Mouse (Mus musculus): ENCODE measurements around the gene Ces1h. TPM values are rescaled to one million over a fixed set of nuclear protein-coding genes. Genes with fewer than 3 reads are reported as not detected.

Ces1h gene
- polyA plus RNA-seq, 1 experiment from 2014 or later, result not detected

DNA sequence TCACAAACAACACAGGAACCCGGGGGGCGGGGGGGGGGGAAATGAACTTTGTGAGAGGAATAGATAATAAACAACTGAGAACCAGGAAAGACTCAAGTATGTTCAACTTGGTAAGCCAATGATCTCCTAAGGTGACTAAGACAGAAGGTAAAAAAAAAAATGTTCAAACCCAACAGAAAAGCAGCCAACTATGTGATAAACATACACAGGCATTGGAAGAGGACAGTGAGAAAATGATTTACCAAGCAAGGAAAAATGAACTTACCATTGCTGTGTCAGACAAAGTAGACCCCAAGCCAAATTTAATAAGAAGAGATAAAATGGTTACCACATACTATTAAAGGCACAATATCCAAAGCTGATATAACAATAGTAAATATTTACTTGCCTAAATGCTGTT is 40.0 kb downstream of the Ces1h start:
- Histone ChIP-seq H3K9ac (ENCODE audit: low read depth, low read length) (no peak overlapping the region), H3K4me3 (ENCODE audit: low read depth, low read length) (no peak overlapping the region), H3K4me1 (ENCODE audit: control insufficient read depth, low read depth, low read length) (no peaks in the 10 kb centered on the region), H3K27ac (ENCODE audit: low read length) (no peak overlapping the region), H3K36me3 (ENCODE audit: control insufficient read depth, insufficient read depth) (no peaks in the 10 kb centered on the region), H3K4me2 (ENCODE audit: low read depth, low read length) (no peak overlapping the region), H3K27me3 (ENCODE audit: control insufficient read depth, insufficient read depth, low read depth, low read length) (no peaks in the 10 kb centered on the region), H3K9me3 (replicated peaks; ENCODE audit: control insufficient read depth, low read length) (no peaks in the 10 kb centered on the region)
- ATAC-seq (ENCODE audit: low read depth), result no peak
- 56% methylated on average over 2 of the region's 2 CpGs for WGBS (ENCODE audit: insufficient replicate concordance)

GRCm38 (mm10) chr8:93337207-93337606 is 42.3 kb downstream of the Ces1h start, which contains the start of gene Ces1g:
Gene Ces1g, minus strand, starts transcription at chr8:93337308.
- H3K9me3 ChIP-seq (replicated peaks; ENCODE audit: control insufficient read depth, low read length), result no peaks in the 10 kb centered on the region
- 24% methylated on average over 3 of the region's 3 CpGs for WGBS (ENCODE audit: insufficient replicate concordance)
- no peak within 1 kb of the TSS for H3K4me3 ChIP-seq (ENCODE audit: low read depth, low read length)
- H3K27me3 ChIP-seq (ENCODE audit: control insufficient read depth, insufficient read depth, low read depth, low read length), result no peaks in the 10 kb centered on the region
- H3K9ac ChIP-seq (ENCODE audit: low read depth, low read length), result no peak within 1 kb of the TSS
- H3K36me3 ChIP-seq (ENCODE audit: control insufficient read depth, insufficient read depth), result no peaks in the 10 kb centered on the region
- H3K4me2 ChIP-seq (ENCODE audit: low read depth, low read length), result no peak within 1 kb of the TSS
- no peak within 1 kb of the TSS for H3K27ac ChIP-seq (ENCODE audit: low read length)
- no peaks in the 10 kb centered on the region for H3K4me1 ChIP-seq (ENCODE audit: control insufficient read depth, low read depth, low read length)
- ATAC-seq (ENCODE audit: low read depth), result peak; percentile 55; the same call in 1 of the 2 replicates

- H3K9ac ChIP-seq (ENCODE audit: low read depth, low read length), result no peak overlapping the region
- ATAC-seq (ENCODE audit: low read depth), result peak; percentile 82
- 61% methylated on average over 1 of the region's 1 CpGs for WGBS (ENCODE audit: insufficient replicate concordance)
- H3K9me3 ChIP-seq (replicated peaks; ENCODE audit: control insufficient read depth, low read length), result no peaks in the 10 kb centered on the region
- H3K27ac ChIP-seq (ENCODE audit: low read length), result peak overlapping the region; percentile 65
- no peak overlapping the region for H3K4me2 ChIP-seq (ENCODE audit: low read depth, low read length)
- H3K4me3 ChIP-seq (ENCODE audit: low read depth, low read length), result no peak overlapping the region
- H3K4me1 ChIP-seq (ENCODE audit: control insufficient read depth, low read depth, low read length), result no peaks in the 10 kb centered on the region
- H3K27me3 ChIP-seq (ENCODE audit: control insufficient read depth, insufficient read depth, low read depth, low read length), result no peaks in the 10 kb centered on the region
- H3K36me3 ChIP-seq (ENCODE audit: control insufficient read depth, insufficient read depth), result no peaks in the 10 kb centered on the region
Measured at GRCm38 (mm10) chr8:93332703-93333102, 46.8 kb downstream of the Ces1h start.

- ATAC-seq (ENCODE audit: low read depth), result no peak
- WGBS (ENCODE audit: insufficient replicate concordance), result 54% methylated on average over 2 of the region's 2 CpGs
- Histone ChIP-seq H3K27me3 (ENCODE audit: control insufficient read depth, insufficient read depth, low read depth, low read length) (no peaks in the 10 kb centered on the region), H3K9ac (ENCODE audit: low read depth, low read length) (no peak overlapping the region), H3K36me3 (ENCODE audit: control insufficient read depth, insufficient read depth) (no peaks in the 10 kb centered on the region), H3K9me3 (replicated peaks; ENCODE audit: control insufficient read depth, low read length) (no peaks in the 10 kb centered on the region), H3K4me1 (ENCODE audit: control insufficient read depth, low read depth, low read length) (no peaks in the 10 kb centered on the region), H3K4me2 (ENCODE audit: low read depth, low read length) (no peak overlapping the region), H3K27ac (ENCODE audit: low read length) (no peak overlapping the region), H3K4me3 (ENCODE audit: low read depth, low read length) (no peak overlapping the region)
Measured at GRCm38 (mm10) chr8:93331151-93331550, 48.4 kb downstream of the Ces1h start.

DNA sequence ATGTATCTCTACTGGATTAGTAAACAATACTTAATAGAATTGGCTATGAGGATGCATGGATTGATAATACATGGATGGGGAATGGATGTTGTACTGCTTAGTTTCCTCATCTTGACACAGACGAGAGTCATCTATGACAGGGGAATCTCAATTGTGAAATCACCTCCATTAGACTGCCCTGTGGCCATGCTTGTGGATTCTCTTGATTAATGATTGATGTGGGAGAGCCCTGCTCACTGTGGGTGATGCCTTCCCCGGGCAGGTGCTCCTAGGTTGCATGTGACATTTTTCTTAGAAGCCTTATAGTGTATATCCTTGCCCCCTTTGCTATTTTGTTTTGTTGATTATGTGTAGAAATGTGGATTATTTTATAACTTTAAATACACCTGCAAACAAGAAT is 54.4 kb downstream of the Ces1h start:
- no peaks in the 10 kb centered on the region for H3K36me3 ChIP-seq (ENCODE audit: control insufficient read depth, insufficient read depth)
- no peak overlapping the region for H3K4me3 ChIP-seq (ENCODE audit: low read depth, low read length)
- no peaks in the 10 kb centered on the region for H3K27me3 ChIP-seq (ENCODE audit: control insufficient read depth, insufficient read depth, low read depth, low read length)
- no peak overlapping the region for H3K9ac ChIP-seq (ENCODE audit: low read depth, low read length)
- WGBS (ENCODE audit: insufficient replicate concordance), result 35% methylated on average over 2 of the region's 2 CpGs
- H3K4me1 ChIP-seq (ENCODE audit: control insufficient read depth, low read depth, low read length), result no peaks in the 10 kb centered on the region
- ATAC-seq (ENCODE audit: low read depth), result peak; percentile 91
- H3K4me2 ChIP-seq (ENCODE audit: low read depth, low read length), result no peak overlapping the region
- no peak overlapping the region for H3K27ac ChIP-seq (ENCODE audit: low read length)
- H3K9me3 ChIP-seq (replicated peaks; ENCODE audit: control insufficient read depth, low read length), result no peaks in the 10 kb centered on the region

DNA sequence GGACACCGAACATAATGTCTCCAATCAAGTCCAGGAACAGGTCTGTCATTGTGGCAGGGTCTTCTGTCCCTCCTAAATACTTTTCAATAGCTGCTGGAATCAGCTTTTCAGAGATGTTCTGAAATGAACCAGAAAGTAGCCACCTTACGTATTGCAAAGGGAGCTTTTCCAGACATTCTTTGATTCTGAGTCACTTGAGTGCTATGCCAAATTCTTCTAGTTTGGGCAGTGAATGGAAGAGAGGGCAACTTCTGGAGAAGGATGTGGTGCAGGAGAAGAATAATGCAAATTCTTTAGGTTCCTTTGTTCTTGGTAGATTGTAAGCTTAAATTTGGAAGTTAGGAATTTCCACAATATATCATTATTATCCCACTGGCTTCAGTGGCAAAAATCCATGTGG is 62.5 kb downstream of the Ces1h start:
- Histone ChIP-seq H3K9ac (ENCODE audit: low read depth, low read length) (no peak overlapping the region), H3K4me3 (ENCODE audit: low read depth, low read length) (no peak overlapping the region), H3K4me2 (ENCODE audit: low read depth, low read length) (no peak overlapping the region), H3K9me3 (replicated peaks; ENCODE audit: control insufficient read depth, low read length) (no peaks in the 10 kb centered on the region), H3K4me1 (ENCODE audit: control insufficient read depth, low read depth, low read length) (no peaks in the 10 kb centered on the region), H3K36me3 (ENCODE audit: control insufficient read depth, insufficient read depth) (no peaks in the 10 kb centered on the region), H3K27ac (ENCODE audit: low read length) (no peak overlapping the region), H3K27me3 (ENCODE audit: control insufficient read depth, insufficient read depth, low read depth, low read length) (no peaks in the 10 kb centered on the region)
- 60% methylated on average over 2 of the region's 2 CpGs for WGBS (ENCODE audit: insufficient replicate concordance)
- no peak for ATAC-seq (ENCODE audit: low read depth)

- Histone ChIP-seq H3K27me3 (ENCODE audit: control insufficient read depth, insufficient read depth, low read depth, low read length) (no peaks in the 10 kb centered on the region), H3K4me3 (ENCODE audit: low read depth, low read length) (no peak overlapping the region), H3K27ac (ENCODE audit: low read length) (no peak overlapping the region), H3K9me3 (replicated peaks; ENCODE audit: control insufficient read depth, low read length) (no peaks in the 10 kb centered on the region), H3K4me1 (ENCODE audit: control insufficient read depth, low read depth, low read length) (no peaks in the 10 kb centered on the region), H3K9ac (ENCODE audit: low read depth, low read length) (no peak overlapping the region), H3K4me2 (ENCODE audit: low read depth, low read length) (no peak overlapping the region), H3K36me3 (ENCODE audit: control insufficient read depth, insufficient read depth) (no peaks in the 10 kb centered on the region)
- ATAC-seq (ENCODE audit: low read depth), result no peak
- WGBS (ENCODE audit: insufficient replicate concordance), result 59% methylated on average over 2 of the region's 2 CpGs
Measured at GRCm38 (mm10) chr8:93315557-93315956, 64.0 kb downstream of the Ces1h start.

Other genes with a start within 250 kb of the Ces1h start
- 11.9 and 12.7 TPM in 2 replicates for gene Ces1c, start 248.4 kb downstream of the Ces1h start, polyA plus RNA-seq (2015; fragmentation: Nextera tagmentation; extraction: Ambion mirVana)
- 45.9 and 53.7 TPM in 2 replicates for gene Ces1d, start 181.9 kb downstream of the Ces1h start, polyA plus RNA-seq (2015; fragmentation: Nextera tagmentation; extraction: Ambion mirVana)
- gene Ces1e, start 150.1 kb downstream of the Ces1h start, polyA plus RNA-seq (2015; fragmentation: Nextera tagmentation; extraction: Ambion mirVana), result 7.0 and 7.2 TPM in 2 replicates
- 0.43 and 0.57 TPM in 2 replicates for gene Ces1f, start 100.0 kb downstream of the Ces1h start, polyA plus RNA-seq (2015; fragmentation: Nextera tagmentation; extraction: Ambion mirVana)
- 3.7 and 3.8 TPM in 2 replicates for gene Ces1g, start 42.4 kb downstream of the Ces1h start, polyA plus RNA-seq (2015; fragmentation: Nextera tagmentation; extraction: Ambion mirVana)
- gene Ces5a, start 156.1 kb upstream of the Ces1h start, polyA plus RNA-seq (2015; fragmentation: Nextera tagmentation; extraction: Ambion mirVana), result not detected in 2 replicates